Mouse (Mus musculus): Measurements from ENCODE around the gene Mmp28. TPM values are rescaled to one million over a fixed set of nuclear protein-coding genes. Genes with fewer than 3 reads are reported as not detected.

Mmp28 gene
- polyA plus RNA-seq, 1 experiment from 2014 or later = 1.5 TPM

- Histone ChIP-seq H3K4me3 (replicated peaks) (no peak overlapping the region), H3K36me3 (no peaks in the 10 kb centered on the region), H3K4me2 (replicated peaks) (peak overlapping the region; percentile 4; the same call in 1 of the 2 replicates), H3K4me1 (replicated peaks) (peaks cover 38% of the 10 kb centered on the region), H3K27ac (no peak overlapping the region), H3K27me3 (replicated peaks) (peaks cover 36% of the 10 kb centered on the region), H3K9ac (no peak overlapping the region), H3K9me3 (no peaks in the 10 kb centered on the region)
- no peak for ATAC-seq
- 11% methylated on average over 7 of the region's 7 CpGs for WGBS
These were observed 19.0 kb downstream of the Mmp28 start for GRCm38 (mm10) chr11:83443824-83444223.

GRCm38 (mm10) chr11:83442596-83443267, 20.1 kb downstream of the Mmp28 start:
- no peak; the same call in 1 of the 2 replicates for ATAC-seq
- Histone ChIP-seq H3K4me2 (replicated peaks) (peak overlapping the region; percentile 49), H3K4me3 (replicated peaks) (0 out of 2 replicates have a peak overlapping the region, but pooled peaks have one; percentile 20), H3K9me3 (no peaks in the 10 kb centered on the region), H3K4me1 (replicated peaks) (peaks cover 30% of the 10 kb centered on the region), H3K36me3 (no peaks in the 10 kb centered on the region), H3K9ac (no peak overlapping the region), H3K27ac (no peak overlapping the region), H3K27me3 (replicated peaks) (peaks cover 36% of the 10 kb centered on the region)
- 14% methylated on average over 29 of the region's 29 CpGs for WGBS

GRCm38 (mm10) chr11:83441235-83441634, 21.6 kb downstream of the Mmp28 start:
- WGBS = 47% methylated on average over 7 of the region's 7 CpGs
- Histone ChIP-seq H3K4me2 (replicated peaks) (peak overlapping the region; percentile 95), H3K36me3 (no peaks in the 10 kb centered on the region), H3K9ac (no peak overlapping the region), H3K9me3 (no peaks in the 10 kb centered on the region), H3K27me3 (replicated peaks) (peaks cover 36% of the 10 kb centered on the region), H3K27ac (no peak overlapping the region), H3K4me1 (replicated peaks) (peaks cover 24% of the 10 kb centered on the region), H3K4me3 (replicated peaks) (peak overlapping the region; percentile 69)
- no peak for ATAC-seq

GRCm38 (mm10) chr11:83440081-83441064, 22.5 kb downstream of the Mmp28 start:
- peak; percentile 97 for ATAC-seq
- WGBS = under 1% methylated on average over 71 of the region's 75 CpGs
- peak overlapping the region; percentile 69 for H3K4me3 ChIP-seq (replicated peaks)
- no peaks in the 10 kb centered on the region for H3K9me3 ChIP-seq
- H3K4me2 ChIP-seq (replicated peaks) = peak overlapping the region; percentile 95
- peak overlapping the region; percentile 63 for H3K9ac ChIP-seq
- H3K27ac ChIP-seq = 0 out of 2 replicates have a peak overlapping the region, but pooled peaks have one; percentile 9
- H3K4me1 ChIP-seq (replicated peaks) = peaks cover 24% of the 10 kb centered on the region
- H3K36me3 ChIP-seq = no peaks in the 10 kb centered on the region
- H3K27me3 ChIP-seq (replicated peaks) = peaks cover 34% of the 10 kb centered on the region

- Histone ChIP-seq H3K27me3 (replicated peaks) (peaks cover 26% of the 10 kb centered on the region), H3K9me3 (no peaks in the 10 kb centered on the region), H3K36me3 (no peaks in the 10 kb centered on the region), H3K4me3 (replicated peaks) (peak overlapping the region; percentile 69), H3K27ac (no peak overlapping the region), H3K4me1 (replicated peaks) (peaks cover 20% of the 10 kb centered on the region), H3K9ac (peak overlapping the region; percentile 63; the same call in 1 of the 2 replicates), H3K4me2 (replicated peaks) (peak overlapping the region; percentile 95)
- 29% methylated on average over 11 of the region's 11 CpGs for WGBS
- ATAC-seq = no peak
These were observed 23.3 kb downstream of the Mmp28 start for GRCm38 (mm10) chr11:83439426-83440060.

GRCm38 (mm10) chr11:83437377-83437776, 25.5 kb downstream of the Mmp28 start, which contains the start of gene 1700020L24Rik:
Gene 1700020L24Rik, plus strand, starts transcription at chr11:83437677.
- Histone ChIP-seq H3K4me1 (replicated peaks) (peaks cover 8% of the 10 kb centered on the region), H3K4me2 (replicated peaks) (no peak within 1 kb of the TSS), H3K36me3 (no peaks in the 10 kb centered on the region), H3K27me3 (replicated peaks) (peaks cover 14% of the 10 kb centered on the region), H3K9ac (no peak within 1 kb of the TSS), H3K27ac (no peak within 1 kb of the TSS), H3K4me3 (replicated peaks) (no peak within 1 kb of the TSS), H3K9me3 (no peaks in the 10 kb centered on the region)
- ATAC-seq = no peak
- 88% methylated on average over 1 of the region's 1 CpGs for WGBS

GRCm38 (mm10) chr11:83432533-83432932, 30.3 kb downstream of the Mmp28 start:
- H3K27me3 ChIP-seq (replicated peaks) = peaks cover 7% of the 10 kb centered on the region
- no peaks in the 10 kb centered on the region for H3K36me3 ChIP-seq
- H3K9me3 ChIP-seq = no peaks in the 10 kb centered on the region
- H3K4me1 ChIP-seq (replicated peaks) = no peaks in the 10 kb centered on the region
- H3K4me3 ChIP-seq (replicated peaks) = no peak overlapping the region
- H3K9ac ChIP-seq = no peak overlapping the region
- H3K27ac ChIP-seq = no peak overlapping the region
- H3K4me2 ChIP-seq (replicated peaks) = no peak overlapping the region
- no peak for ATAC-seq
- 79% methylated on average over 2 of the region's 2 CpGs for WGBS

GRCm38 (mm10) chr11:83429355-83429754, 33.5 kb downstream of the Mmp28 start, which contains the start of gene Gas2l2:
Gene Gas2l2, minus strand, starts transcription at chr11:83429455.
- H3K27ac ChIP-seq = no peak within 1 kb of the TSS
- H3K9ac ChIP-seq = no peak within 1 kb of the TSS
- no peaks in the 10 kb centered on the region for H3K9me3 ChIP-seq
- H3K36me3 ChIP-seq = no peaks in the 10 kb centered on the region
- H3K4me3 ChIP-seq (replicated peaks) = no peak within 1 kb of the TSS
- WGBS = 54% methylated on average over 5 of the region's 5 CpGs
- peaks cover 18% of the 10 kb centered on the region for H3K27me3 ChIP-seq (replicated peaks)
- H3K4me1 ChIP-seq (replicated peaks) = no peaks in the 10 kb centered on the region
- ATAC-seq = no peak
- peak within 1 kb of the TSS; percentile 10; the same call in 1 of the 2 replicates for H3K4me2 ChIP-seq (replicated peaks)

- Histone ChIP-seq H3K27me3 (replicated peaks) (peaks cover 18% of the 10 kb centered on the region), H3K4me1 (replicated peaks) (no peaks in the 10 kb centered on the region), H3K9ac (no peak overlapping the region), H3K4me2 (replicated peaks) (0 out of 2 replicates have a peak overlapping the region, but pooled peaks have one; percentile 30), H3K27ac (no peak overlapping the region), H3K4me3 (replicated peaks) (no peak overlapping the region), H3K36me3 (no peaks in the 10 kb centered on the region), H3K9me3 (no peaks in the 10 kb centered on the region)
- WGBS = 24% methylated on average over 17 of the region's 17 CpGs
- ATAC-seq = peak; percentile 28; the same call in 1 of the 2 replicates
These were observed 35.9 kb downstream of the Mmp28 start for GRCm38 (mm10) chr11:83426964-83427363.

GRCm38 (mm10) chr11:83424681-83425080, 38.2 kb downstream of the Mmp28 start:
- Histone ChIP-seq H3K4me2 (replicated peaks) (no peak overlapping the region), H3K9ac (no peak overlapping the region), H3K27me3 (replicated peaks) (peaks cover 33% of the 10 kb centered on the region), H3K4me3 (replicated peaks) (no peak overlapping the region), H3K27ac (no peak overlapping the region), H3K36me3 (no peaks in the 10 kb centered on the region), H3K9me3 (no peaks in the 10 kb centered on the region), H3K4me1 (replicated peaks) (no peaks in the 10 kb centered on the region)
- ATAC-seq = 0 out of 2 replicates have a peak, but pooled peaks have one; percentile 19
- 9% methylated on average over 8 of the region's 8 CpGs for WGBS

GRCm38 (mm10) chr11:83421305-83421704, 41.6 kb downstream of the Mmp28 start:
- Histone ChIP-seq H3K9me3 (no peaks in the 10 kb centered on the region), H3K4me2 (replicated peaks) (no peak overlapping the region), H3K9ac (no peak overlapping the region), H3K4me3 (replicated peaks) (no peak overlapping the region), H3K27ac (no peak overlapping the region), H3K4me1 (replicated peaks) (peaks cover 4% of the 10 kb centered on the region; the same call in 1 of the 2 replicates), H3K36me3 (no peaks in the 10 kb centered on the region), H3K27me3 (replicated peaks) (peaks cover 36% of the 10 kb centered on the region)
- WGBS = 2% methylated on average over 9 of the region's 9 CpGs
- ATAC-seq = peak; percentile 54; the same call in 1 of the 2 replicates

All from intestine, embryonic 15.5 days (tissue).